Mouse (Mus musculus): Measurements from ENCODE around the gene Setd7.
A peak's percentile ranks its signal among the peaks of the same experiment; 100 is the strongest.

The Setd7 gene

GRCm38 (mm10) chr3:51517878-51518762 lies 42.6 kb downstream of the Setd7 start:
- no peak for DNase-seq (ENCODE audit: low spot score in 2 of 2)

DNA sequence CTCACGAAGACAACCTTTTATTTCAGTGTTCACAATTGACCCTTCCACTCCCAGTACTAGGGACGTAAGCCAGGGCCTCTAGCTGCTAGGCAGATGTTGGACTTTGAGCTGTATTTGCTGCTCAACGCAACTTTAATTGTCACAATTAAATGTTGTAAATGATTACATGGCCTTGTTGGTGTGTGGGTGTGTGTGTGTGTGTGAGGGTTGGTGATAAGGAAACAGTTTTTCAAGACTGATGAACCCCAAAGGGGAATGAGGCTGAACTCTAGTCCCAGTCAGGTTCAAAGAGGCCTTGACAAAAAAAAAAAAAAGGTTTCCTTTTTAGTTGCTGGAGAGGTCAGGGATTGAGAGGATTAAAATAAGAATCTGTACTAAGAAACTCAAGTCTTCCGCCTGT lies 43.2 kb downstream of the Setd7 start:
- no peak for DNase-seq (ENCODE audit: low spot score in 2 of 2)

DNA sequence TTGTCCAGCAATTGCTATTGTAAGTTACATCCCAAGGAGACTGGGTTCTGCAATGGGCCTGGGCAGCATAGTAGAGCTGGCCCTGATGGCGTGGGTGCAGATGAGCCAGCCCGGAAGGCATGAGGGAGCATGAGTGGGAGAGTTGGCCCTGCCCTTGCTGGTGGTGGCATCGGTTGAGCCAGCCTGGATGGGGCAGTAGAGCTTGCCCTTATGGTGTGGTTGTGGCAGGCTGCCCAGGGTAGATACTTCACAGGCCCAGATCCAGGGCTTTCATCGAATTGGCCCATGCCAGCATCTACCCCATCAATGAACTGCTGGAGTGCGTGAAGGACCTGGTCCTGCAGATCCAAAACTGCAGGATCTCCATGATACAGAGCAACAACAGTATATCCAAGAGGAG lies 48.7 kb downstream of the Setd7 start:
- no peak for DNase-seq (ENCODE audit: low spot score in 2 of 2)

GRCm38 (mm10) chr3:51510903-51511302 lies 49.8 kb downstream of the Setd7 start:
- DNase-seq (ENCODE audit: low spot score in 2 of 2): peak; percentile 70 to 84

- DNase-seq (ENCODE audit: low spot score in 2 of 2): no peak
Observed at GRCm38 (mm10) chr3:51505465-51505864, 55.2 kb downstream of the Setd7 start.

DNA sequence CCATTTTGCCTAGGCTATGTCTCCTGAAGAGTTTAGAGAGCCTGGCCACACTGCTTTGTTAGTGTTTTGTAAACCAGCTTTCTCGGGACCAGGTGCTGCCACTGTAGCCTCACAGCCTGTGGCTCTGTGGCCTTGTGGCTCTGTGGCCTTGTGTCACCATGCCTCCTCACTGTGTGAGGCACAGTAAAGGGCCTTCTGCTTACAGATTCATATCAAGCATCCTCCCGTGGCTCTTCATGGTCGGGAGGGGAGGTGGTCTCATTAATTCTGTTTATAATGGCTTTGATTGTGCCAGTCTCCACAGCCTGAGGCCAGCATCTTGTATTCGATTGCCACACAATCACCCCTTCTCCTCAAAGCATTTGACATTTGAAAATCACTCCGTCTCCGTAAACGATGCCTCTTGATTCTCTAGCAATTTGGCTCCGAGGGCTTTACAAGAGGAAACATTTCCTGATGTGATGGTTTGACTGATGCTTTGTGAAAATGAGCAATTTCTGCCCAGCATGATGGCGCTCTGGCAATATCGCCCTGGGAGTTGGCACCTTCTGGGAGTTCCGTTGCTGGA lies 56.2 kb downstream of the Setd7 start:
- no peak for DNase-seq (ENCODE audit: low spot score in 2 of 2)

GRCm38 (mm10) chr3:51499876-51500275 lies 60.8 kb downstream of the Setd7 start:
- no peak for DNase-seq (ENCODE audit: low spot score in 2 of 2)

DNA sequence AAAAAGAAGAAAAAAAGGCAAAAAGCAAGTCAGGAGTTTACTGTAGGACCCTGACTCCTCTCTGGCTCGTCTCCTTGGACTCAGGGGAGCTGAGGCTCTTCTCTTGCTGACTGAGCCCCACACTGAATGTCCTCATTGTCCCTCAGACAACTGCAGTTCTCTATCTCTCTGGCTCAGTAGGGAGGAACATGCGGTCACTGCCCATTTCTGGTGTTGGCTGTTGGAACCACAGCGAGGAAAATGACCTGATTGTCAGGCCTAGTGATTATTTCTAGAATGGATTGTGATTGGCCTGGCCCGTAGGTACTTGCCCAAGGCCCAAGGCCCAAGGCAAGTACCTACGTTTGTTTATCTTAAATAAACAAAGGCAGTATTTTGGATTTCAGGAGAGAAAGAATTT lies 62.0 kb downstream of the Setd7 start:
- DNase-seq (ENCODE audit: low spot score in 2 of 2): no peak

- no peak for DNase-seq (ENCODE audit: low spot score in 2 of 2)
Observed at GRCm38 (mm10) chr3:51497978-51498377, 62.7 kb downstream of the Setd7 start.

DNA sequence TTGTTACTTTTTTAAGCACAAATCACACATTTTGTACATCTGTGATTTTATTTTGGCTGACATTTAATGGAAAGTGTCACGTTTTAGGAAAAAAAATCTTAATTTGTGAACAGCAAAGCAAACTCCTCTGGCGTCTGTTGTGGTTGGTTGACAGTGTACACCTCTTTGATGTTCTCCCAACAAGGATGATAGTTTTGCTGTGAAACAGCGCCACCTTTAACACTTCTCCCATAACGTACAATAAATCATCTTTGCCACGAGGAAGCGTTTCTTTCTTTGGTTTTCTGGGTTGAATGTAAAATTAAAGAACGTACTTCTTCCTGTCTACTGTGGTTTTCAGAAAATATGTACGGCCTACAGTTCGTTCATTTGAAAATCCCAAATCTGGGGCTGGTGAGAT lies 65.0 kb downstream of the Setd7 start:
- DNase-seq (ENCODE audit: low spot score in 2 of 2): no peak

- DNase-seq (ENCODE audit: low spot score in 2 of 2): no peak
Observed at GRCm38 (mm10) chr3:51494466-51494865, 66.2 kb downstream of the Setd7 start.

DNA sequence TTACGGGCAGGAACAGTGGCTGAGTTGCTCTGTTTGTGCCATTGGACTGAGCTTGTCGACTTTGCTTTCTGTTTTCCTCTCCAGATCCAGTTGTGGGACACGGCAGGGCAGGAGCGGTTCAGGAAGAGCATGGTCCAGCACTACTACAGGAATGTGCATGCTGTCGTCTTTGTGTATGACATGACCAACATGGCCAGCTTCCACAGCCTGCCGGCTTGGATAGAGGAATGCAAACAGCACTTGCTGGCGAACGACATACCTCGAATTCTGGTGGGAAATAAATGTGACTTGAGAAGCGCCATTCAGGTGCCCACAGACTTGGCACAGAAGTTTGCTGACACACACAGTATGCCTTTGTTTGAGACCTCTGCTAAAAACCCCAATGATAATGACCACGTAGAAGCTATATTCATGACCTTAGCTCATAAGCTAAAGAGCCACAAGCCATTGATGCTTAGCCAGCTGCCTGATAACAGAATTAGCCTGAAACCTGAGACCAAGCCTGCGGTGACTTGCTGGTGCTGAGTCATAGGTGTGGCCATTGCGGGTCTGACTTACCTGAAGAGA lies 67.3 kb downstream of the Setd7 start:
- DNase-seq (ENCODE audit: low spot score in 2 of 2): no peak

- DNase-seq (ENCODE audit: low spot score in 2 of 2): peak in 1 of 2 experiments; percentile 51
Observed at GRCm38 (mm10) chr3:51490088-51490753, 70.5 kb downstream of the Setd7 start.

DNA sequence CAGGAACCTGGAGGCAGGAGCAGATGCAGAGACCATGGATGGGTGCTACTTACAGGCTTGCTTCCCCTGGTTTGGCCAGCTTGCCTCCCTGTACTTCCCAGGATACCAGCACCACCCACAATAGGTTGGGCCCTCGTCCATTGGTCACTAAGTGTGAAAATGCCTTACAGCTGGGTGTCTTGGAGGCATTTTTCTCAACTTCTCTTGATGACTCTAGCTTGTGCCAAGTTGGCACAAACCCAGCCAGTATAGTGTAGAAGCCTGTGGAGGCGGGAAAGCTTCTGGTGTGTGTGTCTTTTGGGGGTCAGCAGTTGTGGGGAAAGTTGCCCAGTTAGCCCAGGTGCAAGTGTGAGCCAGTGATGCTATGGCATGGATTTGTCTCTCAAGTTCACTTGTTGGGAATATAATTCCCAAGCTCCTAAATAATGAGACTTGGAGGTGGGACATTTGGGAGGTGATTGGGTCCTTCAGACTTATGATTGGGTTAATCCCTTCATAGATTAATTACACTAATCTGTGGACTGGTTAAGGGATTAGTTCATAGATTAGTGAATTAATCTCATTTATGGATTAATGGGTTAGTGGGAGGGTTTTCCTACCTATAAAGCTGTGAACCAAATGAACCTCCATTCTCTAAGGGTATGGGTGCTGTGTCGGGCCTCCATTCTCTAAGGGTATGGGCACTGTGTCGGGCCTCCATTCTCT lies 74.0 kb downstream of the Setd7 start:
- DNase-seq (ENCODE audit: low spot score in 2 of 2): peak; percentile 57 to 61

GRCm38 (mm10) chr3:51485347-51485746 lies 75.3 kb downstream of the Setd7 start:
- no peak for DNase-seq (ENCODE audit: low spot score in 2 of 2)

DNA sequence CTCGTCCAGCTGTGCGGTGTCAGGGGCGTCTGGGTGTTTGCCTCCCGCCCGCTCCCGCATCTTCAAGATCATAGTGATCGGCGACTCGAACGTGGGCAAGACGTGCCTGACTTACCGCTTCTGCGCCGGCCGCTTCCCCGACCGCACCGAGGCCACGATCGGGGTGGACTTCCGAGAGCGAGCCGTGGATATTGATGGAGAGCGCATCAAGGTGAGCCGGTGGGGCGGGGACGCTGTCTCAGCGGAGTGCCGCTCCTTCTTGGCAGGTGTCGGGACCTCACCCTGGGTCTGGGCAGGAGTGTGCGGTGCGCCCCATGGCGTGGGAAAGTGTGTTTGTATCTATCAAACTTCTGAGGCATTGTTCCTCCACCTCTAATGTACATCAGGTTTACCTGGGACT lies 76.3 kb downstream of the Setd7 start:
- no peak for DNase-seq (ENCODE audit: low spot score in 2 of 2)

- peak; percentile 98 for DNase-seq (ENCODE audit: low spot score in 2 of 2)
Observed at GRCm38 (mm10) chr3:51483741-51484359, 76.8 kb downstream of the Setd7 start, which contains the start of gene Rab33b. Gene Rab33b, plus strand, starts transcription at chr3:51483920.

GRCm38 (mm10) chr3:51482781-51483180 lies 77.9 kb downstream of the Setd7 start:
- no peak for DNase-seq (ENCODE audit: low spot score in 2 of 2)

DNA sequence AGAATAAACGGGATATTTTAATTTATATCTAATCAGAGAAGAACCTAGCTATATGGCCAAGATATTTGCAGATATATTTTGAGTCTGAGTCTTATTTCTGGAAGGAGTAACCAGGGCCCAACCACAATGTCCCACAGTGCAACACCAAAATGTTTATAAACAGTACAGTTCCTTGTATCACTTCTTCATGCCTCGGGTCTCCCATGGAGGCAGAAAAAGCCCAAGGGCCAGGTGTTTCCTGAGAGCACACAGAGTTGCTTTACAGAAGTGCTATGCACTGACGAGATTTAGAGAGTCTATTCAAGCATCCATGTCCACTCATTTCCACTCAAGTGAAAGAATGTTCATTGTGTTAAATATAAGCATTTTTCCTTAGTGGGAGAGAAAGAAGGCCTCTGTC lies 78.8 kb downstream of the Setd7 start:
- DNase-seq (ENCODE audit: low spot score in 2 of 2): no peak

DNA sequence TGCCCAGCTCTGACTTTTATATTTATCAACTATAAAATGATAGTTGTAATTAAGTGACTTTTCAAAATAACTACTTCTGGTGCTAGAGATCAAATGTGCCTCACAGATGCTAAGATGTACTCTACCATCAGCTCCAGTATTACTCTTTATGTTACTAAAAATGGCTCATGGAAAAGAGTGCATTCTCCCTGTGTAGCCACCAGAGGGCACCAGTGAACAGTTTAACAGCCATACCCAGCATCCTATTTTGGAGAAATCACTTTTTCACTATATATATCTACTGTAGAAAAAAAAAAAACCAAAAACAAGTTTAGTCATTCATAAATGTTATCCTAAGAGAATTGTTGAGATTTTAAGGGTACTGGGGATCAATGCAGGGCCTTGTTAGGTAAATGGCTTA lies 79.6 kb downstream of the Setd7 start:
- DNase-seq (ENCODE audit: low spot score in 2 of 2): peak; percentile 77 to 82

GRCm38 (mm10) chr3:51479893-51480292 lies 80.8 kb downstream of the Setd7 start:
- DNase-seq (ENCODE audit: low spot score in 2 of 2): no peak

Data from right cerebral cortex, postnatal 10 days (tissue).